Mouse (Mus musculus): ENCODE measurements around the gene Elmo1. TPM values are rescaled to one million over a fixed set of nuclear protein-coding genes. Genes with fewer than 3 reads are reported as not detected.

Gene Elmo1
- polyA plus RNA-seq, 1 experiment from 2014 or later, result 10.1 TPM

DNA sequence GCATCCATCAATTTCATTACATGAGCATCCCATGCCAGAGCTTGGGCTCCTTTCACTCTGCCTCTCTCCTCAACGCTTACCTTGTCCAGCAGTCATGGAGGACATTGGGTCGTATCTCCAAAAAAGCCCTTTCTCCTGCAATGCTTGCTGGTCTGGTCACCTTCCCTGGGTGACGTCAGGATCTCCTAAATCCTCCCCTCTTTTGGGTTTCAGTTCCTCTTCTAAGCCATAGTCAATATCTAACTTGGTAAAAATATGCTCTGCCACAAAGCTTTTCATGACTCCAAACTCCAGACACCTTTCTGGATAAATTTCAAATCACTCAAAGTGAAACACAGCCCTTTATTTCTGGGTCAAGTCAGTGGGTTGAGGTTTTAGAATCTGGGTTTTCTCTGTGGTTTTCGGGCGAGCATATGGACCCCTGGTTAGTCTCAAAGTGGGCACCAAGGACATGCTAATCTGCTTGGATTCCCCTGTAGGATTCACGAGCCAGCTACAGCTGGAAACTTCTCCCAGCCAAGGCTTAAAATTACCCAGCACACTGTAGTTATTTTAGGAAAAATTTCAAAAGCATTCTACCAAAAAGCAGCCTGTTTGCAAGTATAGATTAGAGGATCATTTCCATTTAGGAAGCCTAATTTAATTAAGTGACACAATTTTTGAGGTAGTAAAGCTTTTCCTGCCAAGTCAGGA, 403.8 kb downstream of the Elmo1 start:
- 65% methylated on average over 6 of the region's 6 CpGs for WGBS
- no peak overlapping the region for H3K9ac ChIP-seq
- peaks cover 2% of the 10 kb centered on the region; the same call in 1 of the 2 replicates for H3K4me1 ChIP-seq (replicated peaks)
- H3K9me3 ChIP-seq (replicated peaks), result no peaks in the 10 kb centered on the region
- no peaks in the 10 kb centered on the region for H3K27me3 ChIP-seq
- H3K27ac ChIP-seq, result no peak overlapping the region
- no peaks in the 10 kb centered on the region for H3K36me3 ChIP-seq
- H3K4me2 ChIP-seq, result no peak overlapping the region
- ATAC-seq (replicated peaks; ENCODE audit: insufficient number of reproducible peaks, insufficient read depth, low FRiP score, low read depth), result no peak
- no peak overlapping the region for H3K4me3 ChIP-seq

DNA sequence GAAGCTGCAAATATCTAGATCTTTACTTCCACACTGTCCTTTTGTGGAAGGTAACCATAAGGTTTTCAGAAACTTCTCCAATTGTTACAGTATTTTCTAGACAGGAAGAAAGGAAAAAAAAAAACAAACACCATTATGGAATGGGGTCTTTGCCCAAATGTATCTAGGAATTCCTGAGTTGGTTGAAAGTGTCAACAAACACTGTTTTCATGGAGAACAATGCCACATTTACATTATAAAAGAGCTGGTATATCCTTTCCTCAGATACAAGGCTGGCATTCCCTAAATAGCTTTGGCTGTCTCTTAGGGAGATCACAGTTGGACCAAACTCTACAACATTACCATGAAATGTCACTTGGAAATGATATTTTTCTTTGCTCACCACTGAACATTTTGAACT, 411.5 kb downstream of the Elmo1 start:
- Histone ChIP-seq H3K4me3 (no peak overlapping the region), H3K4me2 (no peak overlapping the region), H3K27ac (no peak overlapping the region), H3K9me3 (replicated peaks) (no peaks in the 10 kb centered on the region), H3K27me3 (no peaks in the 10 kb centered on the region), H3K4me1 (replicated peaks) (no peaks in the 10 kb centered on the region), H3K36me3 (no peaks in the 10 kb centered on the region), H3K9ac (no peak overlapping the region)
- no peak for ATAC-seq (replicated peaks; ENCODE audit: insufficient number of reproducible peaks, insufficient read depth, low FRiP score, low read depth)

DNA sequence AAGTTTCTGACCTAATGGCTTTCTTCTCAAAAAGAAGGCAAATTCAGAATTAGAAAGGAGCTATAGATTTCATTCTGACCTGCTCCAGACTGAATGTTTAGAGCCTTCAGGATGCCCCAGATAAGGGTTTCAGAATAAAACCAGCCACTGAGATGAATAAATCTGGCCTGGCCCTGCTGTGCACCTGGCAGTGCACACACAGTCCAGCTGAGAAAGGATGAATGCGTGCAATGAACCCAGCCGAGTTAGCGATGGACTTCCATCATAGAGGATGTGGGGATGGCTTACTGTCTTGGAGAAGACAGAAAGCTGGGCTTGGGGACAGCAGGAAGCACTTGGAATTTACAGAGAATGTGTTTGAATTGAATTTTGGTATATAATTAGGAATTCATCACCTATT, 413.0 kb downstream of the Elmo1 start:
- no peak overlapping the region for H3K27ac ChIP-seq
- no peak overlapping the region for H3K9ac ChIP-seq
- no peak for ATAC-seq (replicated peaks; ENCODE audit: insufficient number of reproducible peaks, insufficient read depth, low FRiP score, low read depth)
- H3K4me3 ChIP-seq, result no peak overlapping the region
- 90% methylated on average over 3 of the region's 3 CpGs for WGBS
- no peaks in the 10 kb centered on the region for H3K36me3 ChIP-seq
- no peaks in the 10 kb centered on the region for H3K27me3 ChIP-seq
- no peaks in the 10 kb centered on the region for H3K9me3 ChIP-seq (replicated peaks)
- H3K4me2 ChIP-seq, result no peak overlapping the region
- no peaks in the 10 kb centered on the region for H3K4me1 ChIP-seq (replicated peaks)

DNA sequence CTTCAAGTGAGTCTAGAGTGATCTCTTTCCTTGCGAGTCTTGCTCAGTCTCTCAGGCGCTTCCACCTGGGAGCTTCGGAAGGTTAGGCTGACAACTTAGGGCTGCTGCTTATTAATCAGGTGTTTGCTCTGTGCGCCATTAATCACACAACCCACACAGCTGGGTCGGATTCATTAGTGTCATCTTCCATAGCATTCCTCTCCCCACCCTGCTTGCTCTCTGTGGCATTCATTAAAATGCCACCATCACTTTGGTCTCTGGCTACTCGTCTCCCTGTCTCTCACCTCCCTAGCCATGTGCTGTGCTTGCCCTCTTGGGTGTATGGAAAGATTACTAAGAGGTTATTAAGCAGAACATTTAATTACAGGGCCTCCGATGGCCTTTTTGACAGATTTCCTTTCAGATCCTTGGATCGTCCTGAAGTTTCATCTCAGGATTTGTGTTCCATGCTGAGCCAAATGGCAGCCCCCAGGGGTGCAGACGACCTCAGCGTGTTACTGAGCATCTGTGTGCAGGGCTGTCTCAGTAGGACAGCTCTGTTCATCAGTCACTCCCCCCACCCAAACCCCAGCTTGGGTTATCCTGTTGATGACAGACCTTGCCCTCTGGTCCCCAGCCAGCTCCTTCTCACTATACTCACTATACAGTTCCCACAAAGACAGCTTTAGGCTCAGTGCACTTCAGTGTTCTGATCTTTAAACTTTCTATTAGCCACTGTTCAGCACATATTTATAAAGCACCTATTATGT, 417.2 kb downstream of the Elmo1 start:
- Histone ChIP-seq H3K4me2 (no peak overlapping the region), H3K27ac (no peak overlapping the region), H3K9ac (no peak overlapping the region), H3K9me3 (replicated peaks) (no peaks in the 10 kb centered on the region), H3K27me3 (no peaks in the 10 kb centered on the region), H3K4me3 (no peak overlapping the region), H3K4me1 (replicated peaks) (no peaks in the 10 kb centered on the region), H3K36me3 (no peaks in the 10 kb centered on the region)
- 68% methylated on average over 10 of the region's 10 CpGs for WGBS
- no peak for ATAC-seq (replicated peaks; ENCODE audit: insufficient number of reproducible peaks, insufficient read depth, low FRiP score, low read depth)

DNA sequence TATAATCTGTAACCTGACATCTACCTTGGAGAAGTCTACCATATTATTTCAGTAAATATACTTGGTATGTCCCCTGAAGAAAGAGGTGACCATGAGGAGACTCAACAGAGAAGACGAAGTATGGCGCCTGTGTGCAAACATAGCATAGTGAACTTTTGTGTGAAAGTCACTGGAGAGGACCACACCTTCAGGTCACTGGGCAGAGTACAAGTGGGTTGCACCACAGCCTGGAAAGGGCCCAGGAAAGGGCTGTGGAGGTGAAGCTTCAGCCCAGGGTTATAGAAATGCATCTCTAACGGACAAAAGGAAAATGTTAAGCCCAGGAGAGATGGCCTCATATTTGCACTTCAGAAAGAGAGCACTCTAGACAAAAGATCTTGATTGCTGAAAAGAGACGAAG, 420.6 kb downstream of the Elmo1 start:
- Histone ChIP-seq H3K36me3 (no peaks in the 10 kb centered on the region), H3K9me3 (replicated peaks) (no peaks in the 10 kb centered on the region), H3K4me1 (replicated peaks) (no peaks in the 10 kb centered on the region), H3K4me3 (no peak overlapping the region), H3K4me2 (no peak overlapping the region), H3K9ac (no peak overlapping the region), H3K27me3 (no peaks in the 10 kb centered on the region), H3K27ac (no peak overlapping the region)
- 87% methylated on average over 4 of the region's 4 CpGs for WGBS
- no peak for ATAC-seq (replicated peaks; ENCODE audit: insufficient number of reproducible peaks, insufficient read depth, low FRiP score, low read depth)

DNA sequence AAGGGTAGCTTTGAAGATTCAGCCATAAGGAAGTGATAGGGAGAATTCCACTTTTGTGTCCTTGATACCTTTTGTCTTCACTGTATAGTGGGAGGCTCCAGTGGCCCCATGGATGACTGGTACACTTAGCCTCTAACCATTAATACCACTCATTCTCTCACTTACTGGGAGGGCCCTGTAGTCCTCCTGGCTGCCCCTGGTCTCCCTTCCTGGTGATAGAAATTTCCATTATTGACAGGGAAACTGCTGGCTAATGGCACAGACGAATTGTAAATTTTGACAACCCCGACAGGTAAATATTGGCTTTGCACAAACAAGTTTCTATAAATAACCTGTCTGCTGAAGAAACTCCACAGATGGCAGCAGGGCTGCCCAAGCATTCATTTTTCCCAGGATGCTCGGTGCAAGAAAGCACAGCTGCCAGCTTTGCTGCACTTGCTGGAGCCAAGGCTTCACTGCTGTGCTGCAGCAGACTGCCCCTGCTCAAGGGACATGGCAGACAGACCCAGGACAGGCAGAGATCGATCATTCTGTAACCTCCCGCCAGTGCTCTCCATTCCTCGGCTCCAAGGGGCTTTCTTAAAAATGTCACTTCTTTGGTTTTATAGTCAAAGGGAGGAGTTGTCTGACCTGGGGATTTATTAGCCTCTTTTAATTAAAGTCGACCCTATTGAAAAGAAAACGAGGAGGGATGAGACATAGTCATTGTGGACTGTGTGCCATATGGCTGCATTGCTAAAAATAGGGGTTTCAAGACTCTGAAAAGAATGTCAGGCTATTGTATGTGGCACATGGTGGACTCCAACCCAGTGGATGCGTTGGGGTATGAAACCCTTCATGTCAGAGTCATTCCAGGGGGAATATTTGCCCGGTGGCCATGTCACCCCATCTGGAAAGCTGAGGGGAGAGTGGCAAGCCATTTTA, 422.2 kb downstream of the Elmo1 start:
- Histone ChIP-seq H3K9me3 (replicated peaks) (no peaks in the 10 kb centered on the region), H3K4me2 (no peak overlapping the region), H3K36me3 (no peaks in the 10 kb centered on the region), H3K9ac (no peak overlapping the region), H3K27me3 (no peaks in the 10 kb centered on the region), H3K4me3 (no peak overlapping the region), H3K4me1 (replicated peaks) (no peaks in the 10 kb centered on the region), H3K27ac (no peak overlapping the region)
- 68% methylated on average over 10 of the region's 10 CpGs for WGBS
- no peak for ATAC-seq (replicated peaks; ENCODE audit: insufficient number of reproducible peaks, insufficient read depth, low FRiP score, low read depth)

DNA sequence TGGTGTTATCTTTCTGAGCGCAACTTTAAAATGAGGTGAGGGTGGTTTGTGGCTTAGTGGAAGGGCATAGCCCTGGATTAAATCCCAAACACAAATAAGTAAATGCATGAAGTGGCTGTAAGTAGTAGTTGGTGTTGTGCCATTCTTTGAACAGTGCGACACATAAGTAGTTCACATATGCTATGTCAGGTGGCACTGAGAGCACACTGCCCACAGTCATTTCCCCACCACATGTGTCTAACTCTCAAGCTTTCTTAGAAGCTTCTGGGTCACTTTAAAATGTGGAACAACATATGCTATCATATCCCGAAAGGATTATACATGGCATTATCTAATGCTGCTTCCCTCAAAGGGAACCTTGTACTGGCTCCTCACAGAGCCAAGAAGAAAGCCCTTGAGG, 424.3 kb downstream of the Elmo1 start:
- Histone ChIP-seq H3K9me3 (replicated peaks) (no peaks in the 10 kb centered on the region), H3K4me3 (no peak overlapping the region), H3K36me3 (no peaks in the 10 kb centered on the region), H3K4me1 (replicated peaks) (no peaks in the 10 kb centered on the region), H3K9ac (no peak overlapping the region), H3K4me2 (no peak overlapping the region), H3K27ac (no peak overlapping the region), H3K27me3 (no peaks in the 10 kb centered on the region)
- 88% methylated on average over 3 of the region's 3 CpGs for WGBS
- no peak for ATAC-seq (replicated peaks; ENCODE audit: insufficient number of reproducible peaks, insufficient read depth, low FRiP score, low read depth)

DNA sequence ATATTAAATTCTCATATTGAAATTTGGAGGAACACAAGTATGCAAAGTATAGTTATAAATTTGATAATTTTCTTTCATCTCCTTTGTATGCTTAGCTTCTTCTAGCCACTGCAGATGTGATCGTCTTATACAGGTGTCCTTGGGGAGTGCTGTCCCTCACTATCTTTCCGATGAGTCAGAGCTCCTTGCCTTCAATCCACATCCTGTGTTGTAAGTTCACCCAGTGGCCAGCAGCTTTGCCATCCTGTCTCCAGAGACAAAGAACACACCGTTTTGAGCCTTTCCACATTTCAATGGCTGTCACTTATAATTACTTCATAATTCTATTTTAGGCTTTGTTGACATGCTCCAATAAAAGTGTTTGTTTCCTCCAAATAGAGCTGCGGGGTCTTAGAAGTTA, 425.7 kb downstream of the Elmo1 start:
- 56% methylated on average over 4 of the region's 4 CpGs for WGBS
- Histone ChIP-seq H3K27me3 (no peaks in the 10 kb centered on the region), H3K9me3 (replicated peaks) (no peaks in the 10 kb centered on the region), H3K4me3 (no peak overlapping the region), H3K27ac (no peak overlapping the region), H3K9ac (no peak overlapping the region), H3K4me2 (no peak overlapping the region), H3K36me3 (no peaks in the 10 kb centered on the region), H3K4me1 (replicated peaks) (no peaks in the 10 kb centered on the region)
- ATAC-seq (replicated peaks; ENCODE audit: insufficient number of reproducible peaks, insufficient read depth, low FRiP score, low read depth), result no peak

DNA sequence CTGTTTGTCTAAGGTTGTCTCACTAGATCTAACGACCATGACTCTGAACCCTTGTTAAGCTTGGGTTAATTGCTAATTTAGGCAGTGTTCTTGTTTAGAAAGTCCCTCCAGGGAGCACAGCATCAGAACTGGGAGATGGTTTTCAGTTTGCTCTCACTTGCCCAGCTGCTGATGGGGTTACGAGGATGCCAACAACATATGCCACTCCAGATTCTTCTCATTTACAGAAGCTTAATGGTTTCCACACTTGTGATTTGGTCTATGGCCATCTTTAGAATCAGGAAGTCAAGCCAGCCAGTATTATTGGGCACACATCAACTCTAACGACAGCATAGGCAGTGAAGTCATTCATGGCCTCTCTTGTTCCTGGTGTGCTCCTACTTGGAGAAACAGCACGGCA, 427.3 kb downstream of the Elmo1 start:
- H3K27ac ChIP-seq, result no peak overlapping the region
- H3K9ac ChIP-seq, result no peak overlapping the region
- H3K9me3 ChIP-seq (replicated peaks), result no peaks in the 10 kb centered on the region
- H3K4me3 ChIP-seq, result no peak overlapping the region
- H3K4me1 ChIP-seq (replicated peaks), result no peaks in the 10 kb centered on the region
- ATAC-seq (replicated peaks; ENCODE audit: insufficient number of reproducible peaks, insufficient read depth, low FRiP score, low read depth), result no peak
- no peak overlapping the region for H3K4me2 ChIP-seq
- H3K27me3 ChIP-seq, result no peaks in the 10 kb centered on the region
- 79% methylated on average over 4 of the region's 4 CpGs for WGBS
- no peaks in the 10 kb centered on the region for H3K36me3 ChIP-seq

DNA sequence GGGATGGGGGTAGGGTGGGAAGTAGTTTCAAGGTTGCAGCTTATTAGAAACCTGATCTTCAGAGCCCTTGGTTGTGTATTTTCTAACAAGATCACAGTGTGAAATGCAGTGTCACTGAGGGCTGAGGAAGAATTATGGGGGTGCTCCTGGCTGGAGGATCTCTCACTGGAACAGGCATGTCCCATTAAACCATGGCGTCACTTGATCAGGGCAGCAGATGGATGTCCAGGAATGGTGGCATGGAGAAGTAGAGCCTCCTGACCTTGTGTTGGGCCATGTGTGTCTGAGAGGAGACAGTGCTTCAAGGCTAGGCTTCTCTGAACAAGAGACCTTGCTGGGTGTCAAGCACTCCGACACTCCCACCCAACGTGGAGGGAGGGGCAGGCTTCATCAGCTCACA, 431.1 kb downstream of the Elmo1 start:
- no peaks in the 10 kb centered on the region for H3K36me3 ChIP-seq
- H3K9me3 ChIP-seq (replicated peaks), result no peaks in the 10 kb centered on the region
- H3K4me1 ChIP-seq (replicated peaks), result no peaks in the 10 kb centered on the region
- H3K4me2 ChIP-seq, result no peak overlapping the region
- 68% methylated on average over 3 of the region's 3 CpGs for WGBS
- no peak overlapping the region for H3K27ac ChIP-seq
- no peak overlapping the region for H3K9ac ChIP-seq
- H3K27me3 ChIP-seq, result no peaks in the 10 kb centered on the region
- ATAC-seq (replicated peaks; ENCODE audit: insufficient number of reproducible peaks, insufficient read depth, low FRiP score, low read depth), result no peak
- H3K4me3 ChIP-seq, result no peak overlapping the region

DNA sequence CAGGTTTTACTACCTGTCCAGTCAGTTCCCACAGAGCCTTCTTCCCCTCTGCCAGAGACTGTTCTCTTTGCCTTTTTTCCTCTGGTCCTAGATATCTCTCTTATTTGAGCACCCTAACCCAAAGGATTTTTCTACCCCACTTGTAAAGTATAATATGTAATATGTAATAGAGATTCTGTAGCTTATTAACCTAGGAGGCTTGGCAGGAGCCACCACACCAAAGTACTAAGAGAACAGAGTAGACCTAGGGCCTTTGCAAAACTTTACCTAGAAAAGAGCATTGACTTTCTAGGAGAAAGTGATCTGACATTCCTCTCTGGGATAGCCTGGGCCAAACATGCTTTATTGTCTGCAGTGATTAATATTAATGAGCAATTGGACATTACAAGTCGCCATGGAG, 433.3 kb downstream of the Elmo1 start:
- no peak overlapping the region for H3K9ac ChIP-seq
- H3K9me3 ChIP-seq (replicated peaks), result no peaks in the 10 kb centered on the region
- no peaks in the 10 kb centered on the region for H3K27me3 ChIP-seq
- no peak overlapping the region for H3K27ac ChIP-seq
- no peaks in the 10 kb centered on the region for H3K4me1 ChIP-seq (replicated peaks)
- no peak for ATAC-seq (replicated peaks; ENCODE audit: insufficient number of reproducible peaks, insufficient read depth, low FRiP score, low read depth)
- H3K36me3 ChIP-seq, result no peaks in the 10 kb centered on the region
- 75% methylated on average over 1 of the region's 1 CpGs for WGBS
- no peak overlapping the region for H3K4me3 ChIP-seq
- H3K4me2 ChIP-seq, result no peak overlapping the region

Data from heart, embryonic 15.5 days (tissue).